Mouse (Mus musculus) brain, adult 2 months (tissue): ENCODE measurements at regions not wholly inside any gene's neighbourhood (a gene's known extent, or its start where the extent isn't known, plus 50 kb on each side); places are given as distances from the start of the nearest gene placed in this dataset.

Experiments used
- DNase-seq: peaks from one replicate; pipeline ENCODE4 v3.0.0; 2011; ENCODE audit warnings: low read depth, low spot score

DNA sequence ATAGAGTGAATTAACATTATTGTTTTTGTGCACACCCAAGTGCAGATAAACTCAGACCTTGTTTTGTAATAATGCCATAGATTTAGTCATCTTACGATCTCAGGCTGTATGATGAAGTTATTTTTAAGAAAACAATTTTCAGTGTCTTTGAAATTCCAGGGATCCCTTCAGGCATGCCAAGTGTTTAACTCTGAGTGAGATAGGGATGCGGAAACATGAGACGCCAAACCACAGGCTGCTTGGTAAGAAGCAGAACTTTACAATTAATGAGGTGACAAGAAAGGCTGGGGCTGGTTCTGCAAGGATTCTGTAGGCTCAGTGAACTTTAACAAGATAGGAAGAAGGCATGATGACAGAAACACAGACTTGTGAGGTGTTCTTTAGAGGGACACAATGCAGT is 292.3 kb upstream of the Alcam start:
- DNase-seq, result no peak

DNA sequence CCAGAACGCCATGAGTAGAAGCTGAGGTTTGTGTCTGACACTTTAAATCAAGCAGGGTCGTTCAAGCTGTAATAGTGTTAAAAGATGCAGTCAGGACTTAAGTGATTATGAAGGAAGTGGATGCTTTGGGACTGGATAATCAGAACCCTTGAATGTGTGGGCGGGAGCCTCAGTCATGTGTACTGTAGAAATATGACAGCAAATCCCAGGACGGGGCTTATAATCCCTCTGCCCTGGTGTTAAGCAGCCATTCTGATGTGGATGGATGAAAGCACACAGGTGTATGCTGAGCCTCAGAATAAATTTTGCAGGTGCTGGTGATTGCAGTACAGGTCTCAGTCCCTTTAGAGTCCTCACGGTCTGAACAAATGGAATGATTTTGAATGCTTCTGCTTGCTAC is 290.8 kb upstream of the Alcam start:
- no peak for DNase-seq

DNA sequence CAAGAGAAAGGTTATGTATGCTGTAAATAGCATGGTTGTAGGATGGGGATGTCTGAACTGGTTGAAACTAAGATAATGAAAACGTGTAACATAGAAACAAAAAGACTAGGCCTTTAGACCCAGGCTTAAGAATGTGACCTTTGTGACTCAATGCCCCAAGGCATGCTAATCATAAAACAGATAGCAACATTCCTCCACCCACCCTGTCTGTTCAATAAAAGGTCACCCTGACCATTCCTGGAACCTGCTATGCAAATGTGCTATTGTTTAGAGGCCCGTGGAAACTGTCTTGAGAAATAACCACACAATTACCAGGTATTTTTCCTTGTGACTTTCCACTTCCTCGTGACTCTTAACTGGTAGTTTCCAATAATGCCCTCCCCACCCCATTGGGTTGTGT is 288.3 kb upstream of the Alcam start:
- DNase-seq, result no peak

DNA sequence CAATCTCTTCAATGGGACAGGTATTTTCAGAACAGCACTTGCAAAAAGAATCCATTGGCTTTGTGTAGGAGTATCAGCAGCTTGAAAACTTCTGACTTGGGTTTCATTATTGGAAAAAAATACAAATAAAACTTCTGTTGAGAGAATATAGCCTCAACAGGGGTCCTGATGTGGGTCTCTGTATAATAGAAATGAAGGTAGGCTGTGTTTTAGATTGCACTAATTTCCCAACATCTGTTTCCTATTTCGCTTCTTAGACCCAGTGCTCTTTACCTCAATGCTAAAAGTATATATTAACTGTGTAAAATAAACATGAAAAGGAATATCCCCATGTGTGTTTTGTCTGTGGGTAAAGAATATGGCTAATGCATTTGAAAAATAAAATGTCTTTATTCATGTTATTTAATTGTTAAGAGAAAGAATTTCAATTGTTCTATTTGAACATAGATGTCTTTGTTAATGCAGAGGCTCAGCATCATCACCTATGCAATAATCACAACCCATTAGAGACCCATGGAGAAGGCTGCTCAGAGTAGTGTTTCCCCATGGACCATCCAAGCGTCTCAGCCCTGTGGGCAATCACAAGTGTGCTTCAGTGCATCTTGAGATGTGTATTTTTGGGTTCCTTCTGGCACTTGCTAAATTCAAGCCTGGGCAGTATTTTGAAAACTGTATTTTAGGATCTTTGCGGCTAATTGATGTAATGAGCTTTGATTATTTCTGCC is 272.4 kb upstream of the Alcam start:
- no peak for DNase-seq

DNA sequence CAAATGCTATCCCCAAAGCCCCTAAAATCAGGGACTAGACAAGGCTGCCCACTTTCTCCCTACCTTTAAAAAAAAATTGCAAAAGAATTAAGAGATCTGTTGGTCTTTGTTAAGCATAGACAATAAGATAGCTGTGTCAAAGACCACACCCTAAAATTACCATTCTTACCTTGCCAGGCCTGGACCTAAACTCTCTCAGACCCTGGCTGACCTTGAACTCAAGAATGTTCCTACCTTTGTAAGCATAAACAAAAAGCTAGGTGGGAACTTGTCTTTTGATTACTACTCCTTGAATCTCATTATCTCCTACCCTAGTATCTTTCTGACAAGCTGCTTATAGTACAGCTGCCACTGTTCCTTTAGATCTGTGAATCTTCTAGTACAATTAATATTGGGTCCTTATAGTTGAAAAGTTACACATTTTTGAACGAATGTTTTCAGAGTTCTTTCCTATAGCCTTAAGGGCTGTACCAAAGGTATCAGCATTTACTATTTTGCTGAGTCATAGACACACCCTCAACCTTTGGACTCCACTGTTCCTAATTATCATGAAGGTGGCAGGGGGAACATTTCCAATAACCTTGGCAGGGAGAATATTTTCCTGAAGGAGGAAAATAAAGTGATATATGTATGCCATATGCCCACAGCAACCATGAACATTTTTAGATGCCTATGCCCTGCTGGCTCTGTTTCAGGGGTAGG is 264.5 kb upstream of the Alcam start:
- no peak for DNase-seq

DNA sequence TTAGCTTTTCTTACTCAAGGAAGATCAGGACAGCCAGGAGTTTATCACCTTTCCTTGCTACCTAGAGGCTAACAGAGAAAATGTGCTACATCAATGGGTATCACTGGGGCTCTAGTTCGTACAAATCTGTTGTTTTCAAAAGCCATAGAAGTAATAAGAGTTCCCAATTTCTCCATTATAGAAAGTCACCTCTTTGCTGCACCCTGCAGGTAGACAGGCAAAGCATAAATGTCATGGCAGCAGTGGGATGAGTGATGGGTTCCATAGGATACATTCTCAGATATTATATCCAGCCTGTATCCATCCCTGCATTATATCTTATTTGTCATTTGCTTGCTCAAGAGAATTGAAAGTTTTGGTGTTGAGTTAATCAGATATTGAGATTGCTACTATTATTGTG is 236.4 kb upstream of the Alcam start:
- DNase-seq, result no peak

DNA sequence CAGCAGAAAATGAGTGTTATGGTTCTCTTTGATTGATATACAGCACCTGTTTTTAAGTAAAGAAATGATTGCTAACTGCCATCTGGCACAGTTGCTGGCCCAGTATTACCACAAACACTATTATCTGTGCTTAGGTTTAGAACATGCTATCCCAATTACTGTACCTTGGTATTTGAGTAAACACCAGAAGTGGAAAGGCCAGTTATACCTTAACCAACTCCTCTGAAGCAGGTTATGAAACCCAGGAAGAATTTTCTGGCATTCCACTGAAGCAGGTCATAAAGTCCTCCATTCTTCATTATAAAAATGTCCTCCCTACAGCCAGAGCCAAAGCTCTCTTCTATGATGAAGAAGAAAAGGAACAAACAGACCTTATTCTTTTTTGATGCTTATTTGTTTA is 201.0 kb upstream of the Alcam start:
- no peak for DNase-seq
